Mouse (Mus musculus): ENCODE data around the gene Lrrc18.

- TF ChIP-seq CTCF (conservative IDR thresholded peaks at IDR 0.05; ENCODE audit: low read length) (no peak), NANOG (IDR thresholded peaks at IDR 0.05; ENCODE audit: borderline replicate concordance, low read length) (no peak)
Measured at GRCm38 (mm10) chr14:33005114-33005513, 13.9 kb downstream of the Lrrc18 start.
